Mouse (Mus musculus): ENCODE data around the gene Samm50. TPM values are rescaled to one million over a fixed set of nuclear protein-coding genes. Genes with fewer than 3 reads are reported as not detected.
A peak's percentile ranks its signal among the peaks of the same experiment; 100 is the strongest.

The Samm50 gene
- polyA plus RNA-seq, 1 experiment from 2014 or later = 64.5 TPM

DNA sequence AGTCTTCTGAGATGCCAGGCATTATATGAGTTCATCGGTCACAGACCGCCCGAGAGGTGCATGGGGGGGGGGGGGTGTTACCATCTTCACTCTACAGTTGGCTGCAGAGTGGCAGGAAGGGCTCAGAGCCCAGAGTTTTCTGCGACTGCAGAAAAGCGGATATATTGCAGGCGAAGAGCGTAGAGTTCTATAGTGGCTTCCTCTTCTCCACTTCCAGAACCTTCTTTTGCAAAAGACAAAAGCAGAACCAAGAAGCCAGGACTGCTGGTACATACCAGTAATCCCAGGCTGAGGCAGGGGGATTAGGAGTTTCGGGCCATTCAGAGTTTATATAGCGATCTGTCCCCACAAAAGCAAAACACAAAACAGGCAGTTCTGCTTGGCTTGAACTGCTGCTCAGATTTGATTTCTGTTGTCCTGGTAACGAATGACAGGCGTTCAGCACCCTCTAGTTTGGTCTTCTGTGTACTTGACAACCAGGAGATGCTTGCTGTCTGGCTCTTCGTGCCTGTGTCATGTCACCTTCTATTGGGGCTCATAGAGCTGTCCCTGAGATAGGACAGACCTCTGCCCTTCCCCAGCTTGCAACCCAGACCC lies 64.3 kb downstream of the Samm50 start:
- H3K27ac ChIP-seq (ENCODE audit: low read length) = no peak overlapping the region
- H3K4me1 ChIP-seq (ENCODE audit: control insufficient read depth, low read depth, low read length) = peaks cover 7% of the 10 kb centered on the region
- WGBS (ENCODE audit: insufficient replicate concordance) = 62% methylated on average over 12 of the region's 12 CpGs
- H3K4me2 ChIP-seq (ENCODE audit: low read depth, low read length) = no peak overlapping the region
- no peak for ATAC-seq (ENCODE audit: low read depth)
- H3K4me3 ChIP-seq (ENCODE audit: low read depth, low read length) = no peak overlapping the region
- no peaks in the 10 kb centered on the region for H3K36me3 ChIP-seq (ENCODE audit: control insufficient read depth, insufficient read depth)
- H3K9ac ChIP-seq (ENCODE audit: low read depth, low read length) = no peak overlapping the region
- no peaks in the 10 kb centered on the region for H3K9me3 ChIP-seq (replicated peaks; ENCODE audit: control insufficient read depth, low read length)
- no peaks in the 10 kb centered on the region for H3K27me3 ChIP-seq (ENCODE audit: control insufficient read depth, insufficient read depth, low read depth, low read length)

DNA sequence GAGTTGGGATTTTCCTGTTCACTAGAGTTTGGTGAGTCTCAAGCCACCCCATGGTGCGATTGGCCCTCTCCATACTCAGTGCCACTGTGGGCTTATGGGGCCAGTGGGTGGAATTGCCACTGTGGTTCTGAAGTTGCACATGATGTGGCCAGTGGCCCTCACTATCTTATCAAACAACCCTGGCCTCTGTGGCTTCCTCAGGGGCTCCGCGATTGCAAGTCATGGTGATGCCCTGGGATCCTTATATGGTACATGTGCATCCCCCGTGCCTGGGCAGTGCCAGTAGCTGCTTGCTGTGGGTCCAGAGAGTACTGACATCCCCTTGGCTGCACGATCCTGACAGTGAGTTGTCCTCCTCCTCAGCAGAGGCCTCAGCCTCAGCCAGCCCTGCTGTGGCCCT lies 64.8 kb downstream of the Samm50 start:
- Histone ChIP-seq H3K4me3 (ENCODE audit: low read depth, low read length) (no peak overlapping the region), H3K4me2 (ENCODE audit: low read depth, low read length) (no peak overlapping the region), H3K36me3 (ENCODE audit: control insufficient read depth, insufficient read depth) (no peaks in the 10 kb centered on the region), H3K27me3 (ENCODE audit: control insufficient read depth, insufficient read depth, low read depth, low read length) (no peaks in the 10 kb centered on the region), H3K27ac (ENCODE audit: low read length) (no peak overlapping the region), H3K9me3 (replicated peaks; ENCODE audit: control insufficient read depth, low read length) (no peaks in the 10 kb centered on the region), H3K4me1 (ENCODE audit: control insufficient read depth, low read depth, low read length) (peaks cover 7% of the 10 kb centered on the region), H3K9ac (ENCODE audit: low read depth, low read length) (no peak overlapping the region)
- whole genome bisulfite sequencing (ENCODE audit: insufficient replicate concordance) = 17% methylated on average over 5 of the region's 5 CpGs
- ATAC-seq (ENCODE audit: low read depth) = peak; percentile 52; the same call in 1 of the 2 replicates

DNA sequence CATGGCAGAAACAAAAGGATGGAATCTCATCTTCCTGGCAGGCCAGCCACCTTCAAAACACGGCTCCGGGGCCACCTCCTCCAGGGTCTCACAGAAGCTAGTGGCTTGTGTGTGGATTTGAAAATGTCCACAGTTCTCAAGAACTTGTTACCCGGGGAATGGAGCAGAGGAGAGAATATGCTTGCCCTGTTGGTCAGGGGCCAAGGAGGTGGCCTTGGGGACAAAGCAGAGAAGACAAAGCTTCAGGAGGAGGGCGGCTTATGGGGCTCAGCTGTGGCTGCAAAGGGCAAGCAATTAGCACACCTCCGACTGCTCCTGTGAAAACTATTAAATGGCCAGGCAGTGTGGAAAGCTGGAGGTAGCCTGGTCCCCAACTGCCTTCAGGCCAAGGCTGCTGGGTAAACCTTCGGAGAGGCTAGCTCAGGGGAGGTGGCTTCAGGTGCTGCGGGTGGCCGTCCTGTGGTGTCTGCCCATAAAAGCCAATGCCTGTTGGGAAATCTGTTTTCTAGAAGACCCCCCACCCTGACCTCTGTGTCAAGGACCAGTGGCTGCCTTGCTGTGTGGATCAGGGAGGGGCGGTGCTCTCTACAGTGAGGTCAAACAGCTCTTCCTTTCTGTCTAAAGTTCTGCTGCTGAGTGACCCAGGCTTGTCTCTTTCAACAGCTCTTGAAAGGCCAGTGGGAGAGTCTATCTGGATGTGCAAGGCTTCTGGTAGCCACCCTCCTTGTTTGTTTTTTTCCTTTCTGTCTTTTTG lies 66.7 kb downstream of the Samm50 start:
- Histone ChIP-seq H3K4me3 (ENCODE audit: low read depth, low read length) (no peak overlapping the region), H3K27ac (ENCODE audit: low read length) (no peak overlapping the region), H3K4me1 (ENCODE audit: control insufficient read depth, low read depth, low read length) (peaks cover 7% of the 10 kb centered on the region), H3K27me3 (ENCODE audit: control insufficient read depth, insufficient read depth, low read depth, low read length) (no peaks in the 10 kb centered on the region), H3K9ac (ENCODE audit: low read depth, low read length) (no peak overlapping the region), H3K9me3 (replicated peaks; ENCODE audit: control insufficient read depth, low read length) (no peaks in the 10 kb centered on the region), H3K4me2 (ENCODE audit: low read depth, low read length) (no peak overlapping the region), H3K36me3 (ENCODE audit: control insufficient read depth, insufficient read depth) (no peaks in the 10 kb centered on the region)
- no peak for ATAC-seq (ENCODE audit: low read depth)
- WGBS (ENCODE audit: insufficient replicate concordance) = 68% methylated on average over 9 of the region's 9 CpGs

DNA sequence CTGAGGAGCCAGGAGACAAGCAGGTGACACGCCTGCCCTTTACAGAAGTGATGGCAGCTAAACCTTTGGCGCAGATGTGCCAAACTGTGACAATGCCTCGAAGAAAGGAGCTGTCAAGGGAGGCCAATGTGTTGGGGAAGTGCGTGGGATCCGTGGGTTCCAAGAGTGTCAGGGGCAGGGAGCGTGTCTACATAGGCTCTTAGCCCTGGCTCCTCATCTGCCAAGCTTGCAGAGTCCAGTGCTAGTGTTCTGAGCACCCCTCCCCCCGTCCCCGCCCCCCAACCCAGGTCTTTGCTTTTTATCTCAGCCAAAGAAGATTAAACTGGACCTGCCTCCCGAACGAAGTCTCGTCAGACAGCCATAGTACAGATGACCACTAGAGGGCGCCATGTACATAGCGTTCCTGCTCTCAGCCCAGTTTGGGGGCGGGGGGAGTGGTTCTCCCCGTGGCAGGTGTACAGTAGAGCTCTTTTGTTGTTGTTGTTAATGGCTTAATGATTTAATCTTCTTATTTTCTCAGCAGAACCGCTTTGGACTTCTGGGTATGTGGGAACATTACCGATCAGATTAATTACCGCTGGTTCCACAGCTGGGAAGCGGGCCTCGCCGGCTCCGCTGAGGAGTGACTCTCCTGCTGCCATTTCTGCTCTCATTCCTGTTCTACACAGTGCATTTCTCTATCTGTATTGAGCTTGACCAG lies 68.2 kb downstream of the Samm50 start:
- ATAC-seq (ENCODE audit: low read depth) = no peak; the same call in 1 of the 2 replicates
- H3K9ac ChIP-seq (ENCODE audit: low read depth, low read length) = no peak overlapping the region
- no peak overlapping the region for H3K27ac ChIP-seq (ENCODE audit: low read length)
- 32% methylated on average over 22 of the region's 22 CpGs for WGBS (ENCODE audit: insufficient replicate concordance)
- no peak overlapping the region for H3K4me3 ChIP-seq (ENCODE audit: low read depth, low read length)
- H3K27me3 ChIP-seq (ENCODE audit: control insufficient read depth, insufficient read depth, low read depth, low read length) = no peaks in the 10 kb centered on the region
- peaks cover 7% of the 10 kb centered on the region for H3K4me1 ChIP-seq (ENCODE audit: control insufficient read depth, low read depth, low read length)
- H3K36me3 ChIP-seq (ENCODE audit: control insufficient read depth, insufficient read depth) = no peaks in the 10 kb centered on the region
- no peaks in the 10 kb centered on the region for H3K9me3 ChIP-seq (replicated peaks; ENCODE audit: control insufficient read depth, low read length)
- no peak overlapping the region for H3K4me2 ChIP-seq (ENCODE audit: low read depth, low read length)

DNA sequence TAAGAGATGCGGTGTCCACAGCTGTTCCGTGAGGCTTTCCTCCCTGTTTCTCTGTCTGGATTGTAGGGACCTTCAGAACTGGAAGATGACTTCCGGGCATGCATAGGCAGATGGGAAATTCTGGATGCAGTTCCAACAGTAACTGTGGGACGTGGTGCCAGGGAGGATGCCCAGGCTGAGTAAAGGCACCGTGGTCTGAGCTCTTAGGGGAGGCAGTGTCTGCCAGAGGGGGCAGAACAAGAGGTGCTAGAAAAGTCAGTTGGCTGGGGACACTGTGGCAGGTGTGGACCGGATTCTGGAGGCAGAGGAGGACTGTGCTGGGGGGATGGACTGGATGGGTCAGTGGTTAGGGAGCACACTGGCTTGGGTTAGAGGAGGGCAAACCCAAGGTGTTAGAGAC lies 70.6 kb downstream of the Samm50 start:
- Histone ChIP-seq H3K27me3 (ENCODE audit: control insufficient read depth, insufficient read depth, low read depth, low read length) (no peaks in the 10 kb centered on the region), H3K4me1 (ENCODE audit: control insufficient read depth, low read depth, low read length) (no peaks in the 10 kb centered on the region; the same call in 1 of the 2 replicates), H3K4me3 (ENCODE audit: low read depth, low read length) (no peak overlapping the region), H3K4me2 (ENCODE audit: low read depth, low read length) (no peak overlapping the region), H3K27ac (ENCODE audit: low read length) (no peak overlapping the region), H3K9ac (ENCODE audit: low read depth, low read length) (no peak overlapping the region), H3K9me3 (replicated peaks; ENCODE audit: control insufficient read depth, low read length) (no peaks in the 10 kb centered on the region), H3K36me3 (ENCODE audit: control insufficient read depth, insufficient read depth) (no peaks in the 10 kb centered on the region)
- no peak for ATAC-seq (ENCODE audit: low read depth)
- WGBS (ENCODE audit: insufficient replicate concordance) = 78% methylated on average over 6 of the region's 6 CpGs

DNA sequence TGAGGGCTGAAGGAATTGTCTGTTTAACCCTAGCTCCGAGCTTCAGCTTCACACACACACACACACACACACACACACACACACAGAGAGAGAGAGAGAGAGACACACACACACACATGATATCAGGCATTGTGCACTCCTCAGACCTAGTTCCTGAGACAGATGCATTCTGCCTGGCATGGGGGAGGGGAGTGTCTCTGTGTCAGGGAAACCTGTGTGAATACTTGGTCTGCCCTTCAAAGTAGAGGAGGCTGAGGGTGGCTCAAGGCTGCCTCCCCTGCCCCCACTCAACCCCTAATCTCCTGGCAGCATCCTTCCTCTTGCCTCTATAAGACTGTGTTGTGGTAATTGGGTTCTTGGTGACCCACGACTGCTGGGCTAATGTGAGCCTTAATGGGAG lies 71.5 kb downstream of the Samm50 start:
- H3K27me3 ChIP-seq (ENCODE audit: control insufficient read depth, insufficient read depth, low read depth, low read length) = no peaks in the 10 kb centered on the region
- no peaks in the 10 kb centered on the region for H3K36me3 ChIP-seq (ENCODE audit: control insufficient read depth, insufficient read depth)
- H3K9ac ChIP-seq (ENCODE audit: low read depth, low read length) = no peak overlapping the region
- no peak overlapping the region for H3K4me2 ChIP-seq (ENCODE audit: low read depth, low read length)
- no peaks in the 10 kb centered on the region; the same call in 1 of the 2 replicates for H3K4me1 ChIP-seq (ENCODE audit: control insufficient read depth, low read depth, low read length)
- H3K9me3 ChIP-seq (replicated peaks; ENCODE audit: control insufficient read depth, low read length) = no peaks in the 10 kb centered on the region
- ATAC-seq (ENCODE audit: low read depth) = peak; percentile 30; the same call in 1 of the 2 replicates
- H3K4me3 ChIP-seq (ENCODE audit: low read depth, low read length) = no peak overlapping the region
- no peak overlapping the region for H3K27ac ChIP-seq (ENCODE audit: low read length)
- WGBS (ENCODE audit: insufficient replicate concordance) = 22% methylated on average over 2 of the region's 2 CpGs

DNA sequence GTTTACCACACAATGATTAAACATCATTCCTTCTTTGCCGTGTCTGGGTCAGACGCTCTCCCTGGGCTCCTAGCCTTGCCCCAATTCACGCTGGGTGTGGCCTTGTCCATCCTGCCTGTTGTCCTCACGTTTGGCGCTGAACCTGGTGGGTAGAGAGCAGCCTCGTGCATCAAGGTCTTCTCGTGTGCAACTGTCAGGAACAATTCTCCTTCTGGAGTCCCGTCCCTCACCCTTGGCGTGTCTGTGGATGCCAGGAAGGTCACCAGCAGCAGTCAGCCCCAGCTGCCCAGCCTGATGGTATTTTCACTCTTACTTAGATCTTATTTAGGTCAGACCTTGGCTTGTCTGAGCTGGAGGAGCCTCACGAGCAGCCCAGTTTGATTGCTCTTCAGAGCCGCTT lies 73.1 kb downstream of the Samm50 start:
- Histone ChIP-seq H3K9me3 (replicated peaks; ENCODE audit: control insufficient read depth, low read length) (no peaks in the 10 kb centered on the region), H3K4me2 (ENCODE audit: low read depth, low read length) (no peak overlapping the region), H3K27me3 (ENCODE audit: control insufficient read depth, insufficient read depth, low read depth, low read length) (no peaks in the 10 kb centered on the region), H3K4me3 (ENCODE audit: low read depth, low read length) (no peak overlapping the region), H3K27ac (ENCODE audit: low read length) (no peak overlapping the region), H3K4me1 (ENCODE audit: control insufficient read depth, low read depth, low read length) (no peaks in the 10 kb centered on the region; the same call in 1 of the 2 replicates), H3K36me3 (ENCODE audit: control insufficient read depth, insufficient read depth) (no peaks in the 10 kb centered on the region), H3K9ac (ENCODE audit: low read depth, low read length) (no peak overlapping the region)
- no peak for ATAC-seq (ENCODE audit: low read depth)
- WGBS (ENCODE audit: insufficient replicate concordance) = 78% methylated on average over 11 of the region's 11 CpGs

DNA sequence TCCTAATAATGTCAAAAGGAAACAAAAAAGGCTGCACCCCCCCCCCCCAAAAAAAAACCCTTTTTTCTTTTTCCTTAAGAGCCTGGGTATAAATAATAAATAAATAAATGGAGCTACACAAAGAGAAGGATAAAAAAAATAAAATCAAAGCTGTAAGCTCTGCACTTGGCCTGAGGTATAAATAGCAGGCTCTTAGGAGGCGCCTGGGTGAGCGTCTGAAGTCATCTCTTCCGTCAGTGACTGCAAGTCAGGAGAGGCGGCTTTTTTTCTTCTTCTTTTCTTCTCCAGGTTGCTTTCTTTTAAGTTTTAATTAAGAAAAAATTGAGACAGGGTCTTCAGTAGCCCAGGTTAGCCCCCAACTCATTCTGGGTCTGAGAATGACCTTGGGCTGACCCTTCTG lies 74.2 kb downstream of the Samm50 start:
- WGBS (ENCODE audit: insufficient replicate concordance) = 67% methylated on average over 4 of the region's 4 CpGs
- Histone ChIP-seq H3K36me3 (ENCODE audit: control insufficient read depth, insufficient read depth) (no peaks in the 10 kb centered on the region), H3K27me3 (ENCODE audit: control insufficient read depth, insufficient read depth, low read depth, low read length) (no peaks in the 10 kb centered on the region), H3K4me1 (ENCODE audit: control insufficient read depth, low read depth, low read length) (no peaks in the 10 kb centered on the region; the same call in 1 of the 2 replicates), H3K27ac (ENCODE audit: low read length) (no peak overlapping the region), H3K9me3 (replicated peaks; ENCODE audit: control insufficient read depth, low read length) (no peaks in the 10 kb centered on the region), H3K9ac (ENCODE audit: low read depth, low read length) (no peak overlapping the region), H3K4me3 (ENCODE audit: low read depth, low read length) (no peak overlapping the region), H3K4me2 (ENCODE audit: low read depth, low read length) (no peak overlapping the region)
- no peak for ATAC-seq (ENCODE audit: low read depth)
